Mouse (Mus musculus) bone marrow, adult 2 months (tissue): ENCODE data around the gene Gata2. TPM values are rescaled to one million over a fixed set of nuclear protein-coding genes. Genes with fewer than 3 reads are reported as not detected.
"Not testable (repeated sequence)": the region's sequence is repeated elsewhere in the genome, so short reads cannot be mapped to it uniquely, and the experiment has no call there.

ENCODE experiments used
- H3K27ac ChIP-seq: fragments of 200-500 bp; 2 replicates; pipeline ENCODE4 v1.5.1; 2012; ENCODE audit warnings: low read depth, mild to moderate bottlenecking, control low read depth, inconsistent platforms, low read length; ENCODE audit not compliant: control insufficient read depth, poor library complexity, insufficient read depth
- H3K4me1 ChIP-seq: fragments of 200-500 bp; 2 replicates; pipeline ENCODE4 v1.6.1; 2011; ENCODE audit warnings: low read length; ENCODE audit not compliant: control insufficient read depth, insufficient read depth
- H3K4me3 ChIP-seq: fragments of 200-500 bp; replicated peaks from 2 replicates; pipeline ENCODE3; 2011; ENCODE audit warnings: mild to moderate bottlenecking, low read depth, low read length, control low read depth; ENCODE audit not compliant: control insufficient read depth
- CTCF ChIP-seq: fragments of 200-500 bp; IDR thresholded peaks from 2 replicates; pipeline ENCODE4 v1.5.1; 2011; ENCODE audit warnings: low read length, control low read depth; ENCODE audit not compliant: control insufficient read depth, insufficient read depth
- POLR2A ChIP-seq: fragments of 200-500 bp; IDR thresholded peaks from 2 replicates; pipeline ENCODE4 v1.6.1; 2011; ENCODE audit warnings: low read depth, mild to moderate bottlenecking, control low read depth, low read length, borderline replicate concordance; ENCODE audit not compliant: control insufficient read depth
- WGBS: fragments of 180-500 bp; shearing (Covaris S2); methylation state at CpG from one replicate; pipeline ENCODE4 v1.1.7; 2018; 5-methylcytosine and 5-hydroxymethylcytosine counted together
- polyA plus RNA-seq: library from polyadenylated mRNA; stranded (reverse); fragments of >200 nt; gene quantifications from 2 replicates; pipeline ENCODE4 v1.2.4, GENCODE M21; 2011; ENCODE audit warnings: low replicate concordance; ENCODE audit not compliant: missing spikeins, insufficient read depth, insufficient read length

Gene Gata2
- polyA plus RNA-seq, result 8.3 and 10.4 TPM in 2 replicates

- Histone ChIP-seq H3K4me3 (no peak within 1 kb of the TSS), H3K4me1 (no peaks in the 10 kb centered on the region), H3K27ac (peak within 1 kb of the TSS; percentile 5; the same call in 1 of the 2 replicates)
- TF ChIP-seq CTCF (no peak), POLR2A (no peak)
- WGBS, result 2% methylated on average over 57 of the region's 57 CpGs
Measured at GRCm38 (mm10) chr6:88193433-88194052, at the start of gene Gata2. Gene Gata2, plus strand, starts transcription at chr6:88193891.

DNA sequence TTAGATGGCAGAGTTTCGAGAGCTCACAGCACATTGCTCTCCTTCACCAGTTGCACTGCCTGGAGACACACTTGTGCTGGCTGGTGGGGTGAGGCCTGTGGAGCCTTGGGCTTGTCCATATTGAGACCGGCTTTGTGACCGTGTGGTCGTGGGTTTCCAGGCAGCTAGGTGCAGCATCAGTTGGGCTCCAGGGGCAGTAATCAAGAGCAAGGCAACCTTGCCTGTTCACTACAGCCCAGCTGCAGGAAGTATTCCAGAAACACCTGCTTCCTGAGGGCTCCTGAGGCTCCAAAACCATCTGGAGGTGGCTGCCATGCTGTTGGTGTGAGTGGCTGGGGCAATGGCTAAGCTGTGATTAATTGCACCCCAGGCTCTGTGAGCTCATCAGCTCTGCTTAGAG lies 47.9 kb upstream of the Gata2 start:
- TF ChIP-seq POLR2A (no peak), CTCF (no peak)
- H3K4me1 ChIP-seq, result no peaks in the 10 kb centered on the region
- H3K4me3 ChIP-seq, result no peak overlapping the region
- no peak overlapping the region for H3K27ac ChIP-seq
- WGBS, result 58% methylated on average over 4 of the region's 4 CpGs

GRCm38 (mm10) chr6:88146576-88146975 lies 47.1 kb upstream of the Gata2 start:
- no peaks in the 10 kb centered on the region for H3K4me1 ChIP-seq
- TF ChIP-seq POLR2A, result no peak
- no peak for TF ChIP-seq CTCF
- no peak overlapping the region for H3K4me3 ChIP-seq
- 64% methylated on average over 8 of the region's 8 CpGs for WGBS
- H3K27ac ChIP-seq, result no peak overlapping the region

GRCm38 (mm10) chr6:88147411-88148003 lies 46.2 kb upstream of the Gata2 start:
- H3K4me3 ChIP-seq, result no peak overlapping the region
- no peak for TF ChIP-seq POLR2A
- TF ChIP-seq CTCF, result no peak
- no peaks in the 10 kb centered on the region for H3K4me1 ChIP-seq
- no peak overlapping the region; the same call in 1 of the 2 replicates for H3K27ac ChIP-seq
- 14% methylated on average over 16 of the region's 16 CpGs for WGBS

DNA sequence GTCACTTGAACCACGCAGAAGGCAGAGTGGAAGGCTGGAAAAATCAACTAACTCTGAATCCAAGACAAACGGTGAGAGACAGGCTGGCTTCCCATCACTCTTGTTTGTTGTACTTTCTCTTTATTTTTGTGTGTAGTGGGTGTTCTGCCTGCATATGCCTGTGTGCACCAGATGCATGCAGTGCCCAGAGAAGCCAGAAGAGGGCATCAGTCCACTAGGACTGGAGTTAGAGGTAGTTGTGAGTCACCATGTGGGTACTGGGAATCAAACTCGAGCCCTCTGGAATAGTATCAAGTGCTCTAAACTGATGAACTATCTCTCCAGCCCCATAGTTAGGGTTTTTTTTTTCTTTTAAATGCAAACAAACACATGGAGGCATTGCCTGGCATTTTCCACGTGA lies 42.4 kb upstream of the Gata2 start:
- Histone ChIP-seq H3K4me1 (no peaks in the 10 kb centered on the region), H3K27ac (no peak overlapping the region), H3K4me3 (no peak overlapping the region)
- TF ChIP-seq CTCF, result no peak
- TF ChIP-seq POLR2A, result no peak
- 76% methylated on average over 4 of the region's 4 CpGs for WGBS

- 53% methylated on average over 14 of the region's 14 CpGs for WGBS
- no peak overlapping the region for H3K27ac ChIP-seq
- no peak overlapping the region for H3K4me3 ChIP-seq
- no peaks in the 10 kb centered on the region for H3K4me1 ChIP-seq
- TF ChIP-seq CTCF (no peak), POLR2A (no peak)
Measured at GRCm38 (mm10) chr6:88152127-88152705, 41.5 kb upstream of the Gata2 start.

DNA sequence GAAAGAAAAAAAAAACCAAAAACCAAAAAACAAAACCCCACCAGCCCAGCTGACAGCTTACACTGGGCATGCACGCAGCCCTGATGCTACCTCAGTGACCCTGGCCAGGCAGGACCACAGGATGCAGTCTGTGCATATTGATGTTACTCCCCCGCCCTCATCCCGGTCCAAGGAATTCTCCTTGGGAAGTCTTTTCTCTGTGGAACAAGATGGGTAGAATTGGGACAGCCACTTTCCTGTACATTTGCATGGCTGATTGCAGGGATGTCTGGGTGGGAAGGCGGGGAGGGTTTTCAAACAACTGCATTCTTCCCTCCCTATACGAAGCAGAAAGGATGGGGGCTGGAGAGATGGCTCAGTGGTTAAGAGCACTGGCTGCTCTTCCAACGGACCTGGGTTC lies 40.7 kb upstream of the Gata2 start:
- 87% methylated on average over 6 of the region's 6 CpGs for WGBS
- TF ChIP-seq POLR2A (no peak), CTCF (no peak)
- Histone ChIP-seq H3K4me3 (no peak overlapping the region), H3K27ac (no peak overlapping the region), H3K4me1 (no peaks in the 10 kb centered on the region)

DNA sequence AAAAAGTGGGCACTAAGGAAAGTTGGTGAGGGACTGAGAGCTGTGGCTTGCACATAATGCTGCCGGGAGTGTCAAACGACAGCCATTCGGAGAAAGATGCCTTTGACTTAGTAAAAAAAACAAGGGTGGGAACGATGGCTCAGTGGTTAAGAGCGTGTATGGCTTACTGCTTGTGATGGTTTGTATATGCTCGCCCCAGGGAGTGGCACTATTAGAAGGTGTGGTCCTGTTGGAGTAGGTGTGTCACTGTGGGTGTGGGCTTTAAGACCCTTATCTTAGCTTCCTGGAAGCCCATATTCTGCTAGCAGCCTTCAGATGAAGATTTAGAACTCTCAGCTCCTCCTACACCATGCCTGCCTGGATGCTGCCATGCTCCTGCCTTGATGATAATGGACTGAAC lies 38.1 kb upstream of the Gata2 start:
- 86% methylated on average over 6 of the region's 6 CpGs for WGBS
- H3K27ac ChIP-seq, H3K4me3 ChIP-seq, H3K4me1 ChIP-seq: not testable (repeated sequence)

- Histone ChIP-seq H3K4me1 (no peaks in the 10 kb centered on the region), H3K4me3 (no peak overlapping the region), H3K27ac (no peak overlapping the region)
- TF ChIP-seq CTCF (no peak), POLR2A (no peak)
- WGBS, result 53% methylated on average over 5 of the region's 5 CpGs
Measured at GRCm38 (mm10) chr6:88158790-88159189, 34.9 kb upstream of the Gata2 start.
